Mouse (Mus musculus): ENCODE data around the gene Rab11fip4. TPM values are rescaled to one million over a fixed set of nuclear protein-coding genes. Genes with fewer than 3 reads are reported as not detected.
A peak's percentile ranks its signal among the peaks of the same experiment; 100 is the strongest.

The Rab11fip4 gene
- polyA plus RNA-seq, 1 experiment from 2014 or later: 0.73 TPM

GRCm38 (mm10) chr11:79638691-79639090 is 47.7 kb downstream of the Rab11fip4 start:
- no peaks in the 10 kb centered on the region for H3K27me3 ChIP-seq (ENCODE audit: control insufficient read depth, insufficient read depth, low read length)
- ATAC-seq (replicated peaks; ENCODE audit: insufficient number of reproducible peaks, low FRiP score, low TSS enrichment): no peak
- no peaks in the 10 kb centered on the region for H3K36me3 ChIP-seq (ENCODE audit: control insufficient read depth, insufficient read depth, low read length)
- H3K27ac ChIP-seq (ENCODE audit: low read depth, low read length): no peak overlapping the region
- WGBS (ENCODE audit: insufficient replicate concordance): 81% methylated on average over 5 of the region's 5 CpGs
- no peak overlapping the region for H3K4me2 ChIP-seq
- H3K9me3 ChIP-seq (replicated peaks; ENCODE audit: control insufficient read depth, low read length): no peaks in the 10 kb centered on the region
- peaks cover 5% of the 10 kb centered on the region; the same call in 1 of the 2 replicates for H3K4me1 ChIP-seq (ENCODE audit: control insufficient read depth, insufficient read depth, low read length)
- H3K9ac ChIP-seq (ENCODE audit: low read depth, low read length): no peak overlapping the region
- no peak overlapping the region for H3K4me3 ChIP-seq (ENCODE audit: low read depth, low read length)

DNA sequence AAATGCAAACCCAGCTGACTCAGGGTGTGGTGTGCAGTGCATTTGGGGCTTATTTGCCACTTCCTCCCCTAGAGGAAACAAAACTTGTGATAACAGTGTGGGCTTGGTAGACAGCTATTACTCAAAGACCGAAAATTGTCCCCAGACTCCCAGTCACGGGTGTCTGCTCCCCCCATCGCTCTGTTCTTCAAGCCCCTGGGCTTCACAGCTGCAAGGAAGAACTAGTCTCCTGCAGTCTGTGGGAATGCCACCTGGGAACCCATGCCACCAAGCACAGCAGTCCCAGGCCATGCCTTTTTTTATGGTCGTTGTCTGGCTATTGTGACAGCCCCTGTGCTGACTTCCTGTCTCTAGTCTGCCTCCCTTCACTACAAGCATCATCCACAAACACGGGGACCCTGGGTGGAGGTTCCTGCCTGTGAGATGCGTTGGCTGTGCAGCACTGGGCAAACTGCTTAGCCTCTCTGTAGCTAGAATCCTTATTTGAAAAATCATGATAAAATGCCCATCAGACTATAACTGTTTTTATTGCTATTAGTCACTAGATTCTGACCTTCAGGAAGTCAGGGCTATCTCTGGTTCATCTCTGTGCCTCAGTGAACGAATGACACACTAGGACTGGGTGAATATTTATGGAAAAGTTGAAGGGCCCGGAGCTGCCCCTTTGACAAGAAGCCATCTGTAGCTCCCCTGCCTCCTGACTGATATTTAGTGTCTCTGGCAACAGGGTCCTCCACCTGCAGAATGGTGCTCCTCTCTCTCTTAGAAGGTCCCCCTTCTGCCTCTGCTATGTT is 50.1 kb downstream of the Rab11fip4 start:
- no peak overlapping the region for H3K4me3 ChIP-seq (ENCODE audit: low read depth, low read length)
- H3K27me3 ChIP-seq (ENCODE audit: control insufficient read depth, insufficient read depth, low read length): peaks cover 10% of the 10 kb centered on the region
- WGBS (ENCODE audit: insufficient replicate concordance): 50% methylated on average over 8 of the region's 8 CpGs
- H3K36me3 ChIP-seq (ENCODE audit: control insufficient read depth, insufficient read depth, low read length): no peaks in the 10 kb centered on the region
- H3K4me2 ChIP-seq: no peak overlapping the region
- ATAC-seq (replicated peaks; ENCODE audit: insufficient number of reproducible peaks, low FRiP score, low TSS enrichment): no peak
- no peak overlapping the region for H3K9ac ChIP-seq (ENCODE audit: low read depth, low read length)
- no peaks in the 10 kb centered on the region for H3K9me3 ChIP-seq (replicated peaks; ENCODE audit: control insufficient read depth, low read length)
- peaks cover 7% of the 10 kb centered on the region; the same call in 1 of the 2 replicates for H3K4me1 ChIP-seq (ENCODE audit: control insufficient read depth, insufficient read depth, low read length)
- no peak overlapping the region for H3K27ac ChIP-seq (ENCODE audit: low read depth, low read length)

DNA sequence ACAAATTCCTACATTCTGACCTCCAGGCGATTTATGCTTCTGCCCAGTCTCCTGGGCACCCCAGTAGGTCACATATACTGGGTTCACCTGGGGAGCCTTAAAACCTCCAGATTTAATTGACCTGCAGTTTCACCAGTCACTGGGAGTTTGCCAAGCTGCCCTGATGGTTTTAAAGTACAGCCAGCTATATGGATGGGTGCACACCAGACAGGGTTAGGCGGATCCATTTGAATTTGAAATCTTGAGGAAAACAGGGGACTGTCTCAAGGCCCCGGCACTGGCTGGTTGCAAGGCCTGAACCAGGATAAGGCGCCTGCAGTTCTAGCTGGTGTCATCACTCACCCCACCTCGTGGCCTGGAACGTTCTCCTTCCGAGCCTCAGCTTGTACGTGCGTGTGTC is 52.7 kb downstream of the Rab11fip4 start:
- no peak for ATAC-seq (replicated peaks; ENCODE audit: insufficient number of reproducible peaks, low FRiP score, low TSS enrichment)
- no peak overlapping the region for H3K9ac ChIP-seq (ENCODE audit: low read depth, low read length)
- no peak overlapping the region for H3K4me3 ChIP-seq (ENCODE audit: low read depth, low read length)
- peaks cover 14% of the 10 kb centered on the region for H3K4me1 ChIP-seq (ENCODE audit: control insufficient read depth, insufficient read depth, low read length)
- no peaks in the 10 kb centered on the region for H3K36me3 ChIP-seq (ENCODE audit: control insufficient read depth, insufficient read depth, low read length)
- WGBS (ENCODE audit: insufficient replicate concordance): 65% methylated on average over 9 of the region's 9 CpGs
- H3K27ac ChIP-seq (ENCODE audit: low read depth, low read length): no peak overlapping the region
- H3K27me3 ChIP-seq (ENCODE audit: control insufficient read depth, insufficient read depth, low read length): peaks cover 14% of the 10 kb centered on the region
- no peak overlapping the region for H3K4me2 ChIP-seq
- H3K9me3 ChIP-seq (replicated peaks; ENCODE audit: control insufficient read depth, low read length): no peaks in the 10 kb centered on the region

DNA sequence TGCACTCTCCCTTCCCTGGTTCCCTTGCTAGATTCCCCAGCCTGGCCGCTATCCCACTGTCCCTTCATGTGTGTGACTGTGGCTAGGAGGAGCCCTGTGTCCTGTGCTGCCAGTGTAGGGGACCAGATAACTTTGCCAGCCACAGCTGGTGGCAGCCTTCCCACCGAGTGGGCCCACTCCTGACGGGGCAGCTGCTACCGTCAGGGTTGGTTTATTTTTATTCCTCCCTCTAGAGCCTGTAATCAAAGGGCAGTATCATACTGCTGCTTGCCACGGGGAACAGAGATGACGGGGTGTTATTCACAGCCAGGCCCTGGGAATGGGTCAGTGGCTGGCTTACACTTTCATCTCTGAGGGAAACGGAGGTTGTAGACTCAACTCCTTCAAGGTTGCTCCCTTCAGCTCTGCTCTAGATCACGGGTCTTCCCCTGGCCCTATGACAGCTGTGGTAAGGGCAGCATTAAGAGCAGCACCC is 53.7 kb downstream of the Rab11fip4 start:
- Histone ChIP-seq H3K27me3 (ENCODE audit: control insufficient read depth, insufficient read depth, low read length) (peaks cover 14% of the 10 kb centered on the region), H3K9ac (ENCODE audit: low read depth, low read length) (0 out of 2 replicates have a peak overlapping the region, but pooled peaks have one; percentile 16), H3K4me2 (no peak overlapping the region), H3K9me3 (replicated peaks; ENCODE audit: control insufficient read depth, low read length) (no peaks in the 10 kb centered on the region), H3K4me3 (ENCODE audit: low read depth, low read length) (no peak overlapping the region), H3K27ac (ENCODE audit: low read depth, low read length) (no peak overlapping the region), H3K36me3 (ENCODE audit: control insufficient read depth, insufficient read depth, low read length) (no peaks in the 10 kb centered on the region), H3K4me1 (ENCODE audit: control insufficient read depth, insufficient read depth, low read length) (peaks cover 14% of the 10 kb centered on the region)
- no peak for ATAC-seq (replicated peaks; ENCODE audit: insufficient number of reproducible peaks, low FRiP score, low TSS enrichment)
- WGBS (ENCODE audit: insufficient replicate concordance): 31% methylated on average over 8 of the region's 8 CpGs

GRCm38 (mm10) chr11:79646026-79646425 is 55.0 kb downstream of the Rab11fip4 start:
- 64% methylated on average over 5 of the region's 5 CpGs for WGBS (ENCODE audit: insufficient replicate concordance)
- H3K27me3 ChIP-seq (ENCODE audit: control insufficient read depth, insufficient read depth, low read length): peaks cover 14% of the 10 kb centered on the region

DNA sequence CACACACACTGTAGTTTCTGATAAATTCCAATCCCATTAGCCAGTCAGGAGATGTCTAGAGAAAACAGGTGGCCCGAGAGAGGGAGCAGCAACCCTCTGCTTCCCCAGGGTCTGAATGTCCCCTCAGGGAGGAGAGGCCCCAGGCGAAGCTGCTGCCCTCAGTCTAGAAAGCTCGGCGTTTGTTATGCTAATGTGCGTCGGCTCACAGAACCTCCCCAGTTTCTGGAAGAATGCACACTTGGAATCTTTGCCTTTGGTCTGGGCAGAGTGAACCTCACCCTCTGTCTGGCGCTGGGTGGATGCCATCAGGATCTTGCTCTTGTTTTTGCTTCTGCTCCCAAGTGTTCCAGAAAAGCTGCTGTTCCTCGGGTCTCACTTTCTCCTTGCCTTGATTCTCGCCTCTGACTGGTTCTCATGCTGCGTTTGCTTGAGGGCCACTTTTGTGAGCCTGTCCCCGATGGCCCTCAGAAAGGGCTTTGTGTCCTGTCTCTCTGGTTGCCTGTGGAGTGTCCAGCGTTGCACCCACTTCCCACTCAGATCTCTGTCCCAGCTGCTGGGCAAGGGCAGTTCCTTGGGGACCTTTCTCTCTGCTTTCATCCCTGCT is 55.6 kb downstream of the Rab11fip4 start:
- WGBS (ENCODE audit: insufficient replicate concordance): 30% methylated on average over 12 of the region's 12 CpGs
- Histone ChIP-seq H3K9me3 (replicated peaks; ENCODE audit: control insufficient read depth, low read length) (no peaks in the 10 kb centered on the region), H3K27me3 (ENCODE audit: control insufficient read depth, insufficient read depth, low read length) (peaks cover 14% of the 10 kb centered on the region), H3K4me1 (ENCODE audit: control insufficient read depth, insufficient read depth, low read length) (peaks cover 9% of the 10 kb centered on the region), H3K27ac (ENCODE audit: low read depth, low read length) (no peak overlapping the region), H3K36me3 (ENCODE audit: control insufficient read depth, insufficient read depth, low read length) (no peaks in the 10 kb centered on the region), H3K9ac (ENCODE audit: low read depth, low read length) (no peak overlapping the region), H3K4me2 (no peak overlapping the region; the same call in 1 of the 2 replicates), H3K4me3 (ENCODE audit: low read depth, low read length) (no peak overlapping the region)
- ATAC-seq (replicated peaks; ENCODE audit: insufficient number of reproducible peaks, low FRiP score, low TSS enrichment): no peak

More at GRCm38 (mm10) chr11:79646026-79646425, 55.0 kb downstream of the Rab11fip4 start:
- Histone ChIP-seq H3K9me3 (replicated peaks; ENCODE audit: control insufficient read depth, low read length) (no peaks in the 10 kb centered on the region), H3K4me1 (ENCODE audit: control insufficient read depth, insufficient read depth, low read length) (peaks cover 9% of the 10 kb centered on the region), H3K36me3 (ENCODE audit: control insufficient read depth, insufficient read depth, low read length) (no peaks in the 10 kb centered on the region), H3K27ac (ENCODE audit: low read depth, low read length) (no peak overlapping the region), H3K4me2 (no peak overlapping the region), H3K9ac (ENCODE audit: low read depth, low read length) (no peak overlapping the region), H3K4me3 (ENCODE audit: low read depth, low read length) (no peak overlapping the region)
- no peak for ATAC-seq (replicated peaks; ENCODE audit: insufficient number of reproducible peaks, low FRiP score, low TSS enrichment)

DNA sequence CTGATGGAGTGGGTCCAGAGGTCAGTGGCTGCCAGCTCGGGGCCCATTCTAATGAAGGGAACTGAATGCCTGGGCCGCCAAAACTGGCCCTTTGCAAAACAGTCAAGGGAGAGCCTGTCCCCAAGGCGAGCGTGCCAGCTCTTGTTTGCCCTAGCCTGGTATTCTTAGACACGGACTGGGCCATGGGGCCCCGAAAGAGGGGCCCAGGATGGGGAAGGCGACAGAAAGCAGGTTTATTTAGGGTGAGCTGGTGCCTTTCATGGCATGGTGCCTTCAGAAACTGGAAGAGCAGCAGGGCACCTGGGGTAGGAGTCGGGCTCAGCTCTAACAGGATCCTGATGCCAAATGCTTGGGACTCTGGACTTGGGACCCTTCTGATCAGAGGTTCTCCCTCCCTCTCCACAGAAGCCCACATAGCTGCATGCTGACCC is 56.1 kb downstream of the Rab11fip4 start:
- no peaks in the 10 kb centered on the region for H3K36me3 ChIP-seq (ENCODE audit: control insufficient read depth, insufficient read depth, low read length)
- 63% methylated on average over 8 of the region's 8 CpGs for WGBS (ENCODE audit: insufficient replicate concordance)
- H3K4me1 ChIP-seq (ENCODE audit: control insufficient read depth, insufficient read depth, low read length): peaks cover 9% of the 10 kb centered on the region
- ATAC-seq (replicated peaks; ENCODE audit: insufficient number of reproducible peaks, low FRiP score, low TSS enrichment): no peak
- H3K9ac ChIP-seq (ENCODE audit: low read depth, low read length): no peak overlapping the region
- no peak overlapping the region for H3K4me3 ChIP-seq (ENCODE audit: low read depth, low read length)
- no peak overlapping the region; the same call in 1 of the 2 replicates for H3K4me2 ChIP-seq
- no peaks in the 10 kb centered on the region for H3K9me3 ChIP-seq (replicated peaks; ENCODE audit: control insufficient read depth, low read length)
- no peak overlapping the region for H3K27ac ChIP-seq (ENCODE audit: low read depth, low read length)
- H3K27me3 ChIP-seq (ENCODE audit: control insufficient read depth, insufficient read depth, low read length): peaks cover 14% of the 10 kb centered on the region

DNA sequence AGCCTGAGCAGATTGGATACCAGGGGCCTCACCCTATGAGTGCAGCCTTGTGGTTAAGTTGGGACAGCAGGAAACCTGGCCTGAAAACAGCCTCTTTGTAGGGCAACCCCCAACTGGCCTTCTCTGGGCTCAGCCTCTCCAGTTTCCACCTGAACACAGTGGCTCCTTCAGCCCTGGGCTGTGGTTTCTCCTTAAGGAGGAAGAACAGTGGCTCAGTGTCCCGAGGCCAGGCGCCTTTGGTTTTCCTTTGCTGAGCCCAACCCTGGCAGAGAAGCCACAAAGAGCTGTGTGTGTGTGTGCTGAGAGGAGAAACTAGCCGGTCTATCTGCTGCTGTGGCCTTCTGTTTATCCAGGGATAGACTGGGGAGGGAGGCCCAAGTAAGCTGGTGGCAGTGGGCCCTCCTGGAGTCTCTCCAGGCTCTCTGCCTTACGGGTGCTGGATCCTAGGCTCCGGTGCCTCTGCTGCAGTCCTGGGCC is 59.4 kb downstream of the Rab11fip4 start:
- Histone ChIP-seq H3K9me3 (replicated peaks; ENCODE audit: control insufficient read depth, low read length) (no peaks in the 10 kb centered on the region), H3K4me3 (ENCODE audit: low read depth, low read length) (no peak overlapping the region), H3K9ac (ENCODE audit: low read depth, low read length) (no peak overlapping the region), H3K27me3 (ENCODE audit: control insufficient read depth, insufficient read depth, low read length) (peaks cover 5% of the 10 kb centered on the region; the same call in 1 of the 2 replicates), H3K4me1 (ENCODE audit: control insufficient read depth, insufficient read depth, low read length) (peaks cover 7% of the 10 kb centered on the region), H3K4me2 (no peak overlapping the region), H3K27ac (ENCODE audit: low read depth, low read length) (no peak overlapping the region), H3K36me3 (ENCODE audit: control insufficient read depth, insufficient read depth, low read length) (no peaks in the 10 kb centered on the region)
- ATAC-seq (replicated peaks; ENCODE audit: insufficient number of reproducible peaks, low FRiP score, low TSS enrichment): no peak
- 38% methylated on average over 5 of the region's 5 CpGs for WGBS (ENCODE audit: insufficient replicate concordance)
